Mouse (Mus musculus): ENCODE data around the gene Tmem98.

The Tmem98 gene

DNA sequence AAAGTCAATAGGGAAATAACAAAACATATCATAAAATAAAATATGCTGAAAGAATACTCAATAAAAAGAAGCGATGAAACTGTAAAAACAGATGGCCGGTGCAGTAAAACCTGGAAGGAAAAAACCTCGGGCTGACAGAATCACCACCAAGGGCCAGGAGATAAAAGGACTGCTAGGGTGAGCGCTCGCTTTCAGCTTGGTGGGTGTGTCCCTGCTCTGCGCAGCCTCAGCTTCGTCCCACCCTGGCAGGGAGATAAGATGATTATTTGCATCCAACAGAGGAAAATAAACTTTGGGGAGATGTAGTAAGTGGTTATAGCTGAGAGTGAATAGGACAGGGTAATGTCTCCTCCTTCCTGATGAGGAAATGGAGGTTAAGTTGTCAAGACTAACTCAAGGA, 44.9 kb downstream of the Tmem98 start:
- DNase-seq (ENCODE audit: low spot score): no peak

DNA sequence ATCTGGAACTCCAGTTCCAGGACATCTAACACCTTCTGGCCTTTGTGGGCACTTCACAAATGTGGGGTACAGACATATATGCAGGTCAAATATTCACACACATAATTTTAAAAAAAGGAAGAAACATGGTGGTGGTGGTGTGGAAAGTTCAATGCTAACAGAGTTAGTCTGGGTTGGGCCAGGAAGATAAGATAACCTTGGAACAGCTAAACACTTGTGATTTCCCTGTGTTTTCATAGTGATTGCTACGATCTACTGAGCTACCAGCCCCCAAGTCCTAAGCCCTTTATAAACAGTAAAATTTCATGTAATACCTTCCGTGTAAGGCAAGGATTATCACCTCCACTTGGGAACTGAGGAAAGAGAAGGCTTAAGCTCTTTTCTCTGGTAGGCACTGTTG, 46.9 kb downstream of the Tmem98 start:
- DNase-seq (ENCODE audit: low spot score): no peak

DNA sequence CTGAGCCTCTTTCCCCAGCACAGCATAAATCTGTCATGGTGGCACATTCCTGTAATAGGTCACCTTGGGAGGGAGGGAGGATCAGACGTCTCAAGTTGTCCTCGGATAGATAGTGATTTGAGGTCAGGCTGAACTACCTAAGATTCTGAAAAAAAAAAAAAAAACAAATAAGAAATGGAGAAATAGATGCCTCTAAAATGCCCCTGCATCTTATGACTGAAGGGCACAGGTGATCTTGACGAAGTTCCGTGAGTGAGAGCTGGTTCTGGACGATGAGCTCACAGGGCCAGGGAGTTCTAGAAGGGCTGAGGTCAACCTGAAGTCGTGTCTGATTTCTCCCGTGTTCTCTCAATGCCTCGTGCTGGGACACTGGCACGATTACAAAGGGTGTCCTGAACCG, 48.1 kb downstream of the Tmem98 start, which contains the start of gene Spaca3:
TSS of gene Spaca3 (plus strand) at position 301 of the 400 bp plus-strand sequence.
- no peak for DNase-seq (ENCODE audit: low spot score)

DNA sequence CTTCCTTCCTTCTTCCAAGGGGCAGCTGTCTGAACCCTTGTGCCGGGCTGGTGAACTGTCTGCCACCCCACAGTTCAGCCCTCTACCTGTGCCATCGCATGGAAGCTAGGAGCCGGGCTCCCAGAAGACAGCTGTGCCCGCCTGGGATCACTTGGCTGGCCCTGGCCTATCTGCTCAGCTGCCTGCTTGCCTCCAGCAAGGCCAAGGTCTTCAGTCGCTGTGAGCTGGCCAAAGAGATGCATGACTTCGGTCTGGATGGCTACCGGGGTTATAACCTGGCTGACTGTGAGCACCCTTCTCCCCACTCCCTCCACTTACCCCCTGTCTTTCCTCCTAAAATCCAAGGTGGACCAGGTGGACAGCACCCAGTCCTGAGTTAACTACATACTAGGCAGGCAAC, 53.0 kb downstream of the Tmem98 start:
- no peak for DNase-seq (ENCODE audit: low spot score)

DNA sequence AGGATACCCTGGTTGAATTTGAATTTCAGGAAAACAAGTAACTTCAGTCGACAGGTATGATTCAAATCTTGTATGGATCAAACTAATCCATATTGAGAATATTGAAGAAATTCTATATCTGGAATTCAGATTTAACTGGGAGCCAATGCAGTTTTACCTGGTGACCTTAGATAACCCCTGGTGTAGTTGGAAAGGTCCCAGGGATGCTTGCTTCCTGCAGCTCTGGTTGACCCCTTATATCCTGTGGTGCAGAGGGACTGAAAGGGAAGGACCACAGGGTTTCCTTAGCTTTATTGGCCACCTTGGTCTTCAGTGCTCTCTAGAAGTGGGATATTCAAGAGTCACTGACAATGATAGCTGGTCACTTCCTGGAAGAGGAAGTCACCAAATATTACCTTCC, 58.1 kb downstream of the Tmem98 start:
- no peak for DNase-seq (ENCODE audit: low spot score)

All from T-cell, adult 2 months (primary cell).